Mouse (Mus musculus): ENCODE data around the gene Kpna4. TPM values are rescaled to one million over a fixed set of nuclear protein-coding genes. Genes with fewer than 3 reads are reported as not detected.
A peak's percentile ranks its signal among the peaks of the same experiment; 100 is the strongest.

Kpna4 gene
- polyA plus RNA-seq, 1 experiment from 2014 or later: 27.8 TPM

DNA sequence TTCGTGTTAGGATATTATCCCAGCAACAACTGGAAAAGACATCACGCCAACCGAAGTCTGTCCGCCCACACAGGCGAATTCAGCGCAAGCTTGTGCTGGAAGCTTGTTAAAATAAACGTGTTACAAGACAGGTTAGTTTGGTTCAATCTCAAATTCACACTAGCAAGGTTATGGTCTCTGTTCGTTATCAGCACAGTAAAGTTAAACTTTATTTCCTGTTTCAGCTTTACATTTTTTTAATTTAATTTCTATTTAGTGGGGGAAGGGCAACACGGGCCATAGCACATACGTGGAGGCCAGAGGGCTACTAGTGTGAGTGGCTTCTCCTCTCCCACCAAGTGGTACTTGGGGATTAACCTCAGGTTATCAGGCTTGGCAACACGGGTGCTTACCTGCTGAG lies 75.0 kb downstream of the Kpna4 start:
- Histone ChIP-seq H3K4me2 (replicated peaks; ENCODE audit: low read depth, low read length) (no peak overlapping the region), H3K4me1 (ENCODE audit: insufficient read depth, low read length) (no peaks in the 10 kb centered on the region), H3K27ac (ENCODE audit: low read length) (no peak overlapping the region), H3K9me3 (ENCODE audit: low read length) (no peaks in the 10 kb centered on the region), H3K27me3 (ENCODE audit: insufficient read depth, low read length) (no peaks in the 10 kb centered on the region), H3K4me3 (ENCODE audit: low read length) (no peak overlapping the region), H3K36me3 (ENCODE audit: insufficient read depth, low read length) (no peaks in the 10 kb centered on the region), H3K9ac (replicated peaks; ENCODE audit: low read length) (no peak overlapping the region)
- 87% methylated on average over 11 of the region's 11 CpGs for WGBS
- no peak for ATAC-seq (ENCODE audit: low FRiP score, low TSS enrichment)

DNA sequence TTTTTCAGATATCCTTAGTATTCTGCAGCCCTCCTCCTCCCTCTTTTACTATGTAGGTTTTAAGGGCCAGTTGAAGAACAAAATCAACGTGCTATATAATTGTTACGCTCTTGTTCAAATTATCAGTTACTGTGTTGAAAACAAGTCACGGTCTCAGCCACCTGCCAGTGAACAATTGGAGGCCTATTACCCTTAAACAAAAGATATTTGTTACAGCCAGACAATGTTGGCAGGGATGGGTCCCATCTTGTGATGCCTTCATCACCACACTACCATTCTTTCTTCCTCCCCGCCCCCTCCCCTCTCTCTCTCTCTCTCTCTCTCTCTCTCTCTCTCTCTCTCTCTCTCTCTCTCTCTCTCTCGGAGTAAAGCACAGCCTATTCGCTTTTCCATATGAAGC lies 77.9 kb downstream of the Kpna4 start:
- Histone ChIP-seq H3K9ac (replicated peaks; ENCODE audit: low read length) (no peak overlapping the region), H3K36me3 (ENCODE audit: insufficient read depth, low read length) (no peaks in the 10 kb centered on the region), H3K27ac (ENCODE audit: low read length) (no peak overlapping the region), H3K27me3 (ENCODE audit: insufficient read depth, low read length) (no peaks in the 10 kb centered on the region), H3K4me1 (ENCODE audit: insufficient read depth, low read length) (peaks cover 10% of the 10 kb centered on the region), H3K4me3 (ENCODE audit: low read length) (no peak overlapping the region), H3K9me3 (ENCODE audit: low read length) (no peaks in the 10 kb centered on the region), H3K4me2 (replicated peaks; ENCODE audit: low read depth, low read length) (no peak overlapping the region)
- 86% methylated on average over 6 of the region's 6 CpGs for WGBS
- ATAC-seq (ENCODE audit: low FRiP score, low TSS enrichment): no peak

DNA sequence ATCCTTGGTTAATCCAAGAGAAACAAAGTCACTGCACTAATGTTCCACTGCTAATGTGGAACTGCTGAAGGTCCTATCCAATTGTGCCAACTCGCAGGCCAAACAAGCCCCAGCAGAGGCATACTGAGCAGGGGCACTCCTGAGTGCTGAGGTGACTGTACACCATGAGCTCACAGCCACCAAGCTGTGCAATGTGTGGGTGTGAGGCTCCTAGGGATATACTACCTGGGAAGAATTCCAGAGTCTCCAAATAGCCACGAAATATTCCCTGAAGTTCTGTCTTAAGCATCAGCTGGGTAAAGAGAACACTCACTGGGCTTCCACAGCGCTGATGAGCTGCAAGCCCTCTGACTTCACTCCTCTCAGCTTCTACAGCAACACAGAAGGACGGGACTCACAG lies 79.2 kb downstream of the Kpna4 start:
- no peak overlapping the region for H3K9ac ChIP-seq (replicated peaks; ENCODE audit: low read length)
- H3K4me2 ChIP-seq (replicated peaks; ENCODE audit: low read depth, low read length): no peak overlapping the region
- H3K36me3 ChIP-seq (ENCODE audit: insufficient read depth, low read length): no peaks in the 10 kb centered on the region
- H3K27me3 ChIP-seq (ENCODE audit: insufficient read depth, low read length): no peaks in the 10 kb centered on the region
- WGBS: 79% methylated on average over 4 of the region's 4 CpGs
- H3K9me3 ChIP-seq (ENCODE audit: low read length): no peaks in the 10 kb centered on the region
- no peak overlapping the region for H3K4me3 ChIP-seq (ENCODE audit: low read length)
- H3K4me1 ChIP-seq (ENCODE audit: insufficient read depth, low read length): peaks cover 14% of the 10 kb centered on the region
- ATAC-seq (ENCODE audit: low FRiP score, low TSS enrichment): no peak
- H3K27ac ChIP-seq (ENCODE audit: low read length): no peak overlapping the region

DNA sequence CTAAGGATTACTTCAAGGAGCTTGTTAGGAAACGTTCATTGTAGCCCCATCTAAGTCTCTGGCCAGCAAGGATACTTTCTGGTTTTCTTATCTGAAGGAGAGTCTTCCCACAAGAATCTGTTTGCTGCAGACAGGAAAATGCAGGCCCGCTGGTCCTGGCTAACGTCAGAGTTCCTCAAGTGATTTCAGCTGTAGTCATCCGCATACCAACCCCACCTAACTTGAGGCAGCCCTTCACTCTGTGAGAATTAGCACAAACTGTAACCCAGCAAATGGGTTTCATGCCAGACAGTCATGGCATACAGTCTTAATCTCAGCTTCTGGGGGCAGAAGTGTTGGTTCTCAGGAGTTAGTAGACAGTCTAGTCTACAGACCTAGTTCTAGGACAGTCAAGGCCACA lies 80.4 kb downstream of the Kpna4 start:
- H3K4me2 ChIP-seq (replicated peaks; ENCODE audit: low read depth, low read length): no peak overlapping the region
- no peaks in the 10 kb centered on the region for H3K36me3 ChIP-seq (ENCODE audit: insufficient read depth, low read length)
- ATAC-seq (ENCODE audit: low FRiP score, low TSS enrichment): no peak
- H3K9me3 ChIP-seq (ENCODE audit: low read length): no peaks in the 10 kb centered on the region
- H3K27me3 ChIP-seq (ENCODE audit: insufficient read depth, low read length): no peaks in the 10 kb centered on the region
- H3K27ac ChIP-seq (ENCODE audit: low read length): no peak overlapping the region
- H3K4me1 ChIP-seq (ENCODE audit: insufficient read depth, low read length): peaks cover 19% of the 10 kb centered on the region
- no peak overlapping the region for H3K9ac ChIP-seq (replicated peaks; ENCODE audit: low read length)
- WGBS: 68% methylated on average over 4 of the region's 4 CpGs
- H3K4me3 ChIP-seq (ENCODE audit: low read length): no peak overlapping the region

DNA sequence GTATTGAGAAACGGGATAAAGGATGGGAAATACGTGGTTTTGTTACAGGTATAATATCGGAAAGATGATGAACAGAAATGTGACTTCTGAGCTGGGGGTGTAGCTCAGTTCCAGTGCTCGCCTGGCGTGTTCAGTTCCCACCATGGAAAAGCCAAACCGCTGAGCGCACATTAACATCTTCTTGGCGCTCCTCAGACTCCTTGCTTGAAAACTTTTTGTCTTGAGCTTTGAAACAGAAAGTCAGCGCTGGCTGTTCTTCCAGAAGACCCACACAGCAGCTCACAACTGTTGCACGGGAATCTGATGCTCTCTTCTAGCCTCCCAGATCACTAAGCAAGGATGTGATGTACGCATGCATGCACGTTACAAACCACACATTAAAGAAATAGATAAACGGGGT lies 81.2 kb downstream of the Kpna4 start:
- ATAC-seq (ENCODE audit: low FRiP score, low TSS enrichment): no peak
- Histone ChIP-seq H3K36me3 (ENCODE audit: insufficient read depth, low read length) (no peaks in the 10 kb centered on the region), H3K27ac (ENCODE audit: low read length) (peak overlapping the region; percentile 99; the same call in 1 of the 2 replicates), H3K9ac (replicated peaks; ENCODE audit: low read length) (peak overlapping the region; percentile 98), H3K4me1 (ENCODE audit: insufficient read depth, low read length) (peaks cover 26% of the 10 kb centered on the region), H3K4me3 (ENCODE audit: low read length) (peak overlapping the region; percentile 77), H3K4me2 (replicated peaks; ENCODE audit: low read depth, low read length) (peak overlapping the region; percentile 72), H3K9me3 (ENCODE audit: low read length) (no peaks in the 10 kb centered on the region), H3K27me3 (ENCODE audit: insufficient read depth, low read length) (no peaks in the 10 kb centered on the region)
- whole genome bisulfite sequencing: 21% methylated on average over 13 of the region's 13 CpGs

DNA sequence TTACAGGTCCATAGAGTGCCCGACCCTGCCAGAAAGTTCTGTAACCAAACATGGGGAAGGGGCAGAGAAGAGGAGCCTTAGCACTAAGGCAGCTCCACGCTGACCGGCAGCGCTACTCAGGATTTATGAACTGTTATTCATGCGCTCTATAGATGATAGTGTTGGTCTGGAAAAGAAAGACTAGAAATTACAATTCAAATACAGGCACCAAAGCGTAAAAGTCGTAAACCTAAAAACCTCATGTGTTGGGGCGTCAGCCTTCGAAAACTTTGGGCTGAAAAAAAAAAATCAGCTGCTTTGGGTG lies 81.6 kb downstream of the Kpna4 start:
- Histone ChIP-seq H3K36me3 (ENCODE audit: insufficient read depth, low read length) (peaks cover 3% of the 10 kb centered on the region; the same call in 1 of the 2 replicates), H3K27ac (ENCODE audit: low read length) (peak overlapping the region; percentile 99), H3K4me3 (ENCODE audit: low read length) (peak overlapping the region; percentile 77), H3K9me3 (ENCODE audit: low read length) (no peaks in the 10 kb centered on the region), H3K27me3 (ENCODE audit: insufficient read depth, low read length) (no peaks in the 10 kb centered on the region), H3K9ac (replicated peaks; ENCODE audit: low read length) (peak overlapping the region; percentile 98), H3K4me1 (ENCODE audit: insufficient read depth, low read length) (peaks cover 29% of the 10 kb centered on the region), H3K4me2 (replicated peaks; ENCODE audit: low read depth, low read length) (peak overlapping the region; percentile 72)
- ATAC-seq (ENCODE audit: low FRiP score, low TSS enrichment): peak; percentile 12; the same call in 1 of the 2 replicates
- WGBS: 4% methylated on average over 9 of the region's 9 CpGs

DNA sequence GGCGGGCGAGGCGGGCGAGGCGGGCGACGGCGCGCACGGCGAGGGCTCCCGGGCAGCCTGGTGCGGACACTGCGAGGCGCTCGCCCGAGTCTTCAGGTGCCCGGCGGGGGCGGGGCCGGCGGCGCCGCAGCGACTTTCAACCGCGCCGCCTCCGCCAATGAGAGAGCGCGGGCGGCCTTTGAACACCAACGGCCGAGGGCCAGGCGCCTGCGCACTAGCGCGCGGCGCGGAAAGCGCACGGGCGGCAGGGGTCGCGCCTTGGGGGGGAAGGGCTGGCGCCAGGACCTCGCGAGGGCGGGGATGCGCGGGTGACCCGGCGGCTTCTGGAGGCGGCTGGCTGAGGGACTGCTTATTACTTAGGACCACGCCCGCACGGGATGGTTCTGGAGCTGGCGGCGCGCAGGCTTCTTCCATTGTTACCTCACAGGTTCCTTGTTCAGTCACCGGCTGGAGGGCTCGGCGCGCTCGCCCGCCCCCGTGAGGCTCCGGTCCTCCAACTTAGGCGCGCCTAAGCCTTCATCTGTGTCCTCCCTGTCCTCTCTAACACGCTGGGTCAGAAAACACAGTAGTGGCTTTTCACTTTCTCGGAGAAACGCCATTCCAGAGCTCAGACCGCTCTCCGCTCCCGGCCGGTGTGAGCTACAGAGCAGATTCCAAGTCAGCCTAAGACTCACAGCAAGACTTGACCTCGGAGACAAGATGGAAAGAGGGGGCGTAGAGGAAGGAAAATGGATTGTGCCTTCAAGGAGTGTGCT lies 82.1 kb downstream of the Kpna4 start, which contains the start of gene Trim59:
Gene Trim59 (minus strand): TSS at position 111 of the 755 bp plus-strand sequence.
- Histone ChIP-seq H3K4me2 (replicated peaks; ENCODE audit: low read depth, low read length) (peak within 1 kb of the TSS; percentile 72), H3K9ac (replicated peaks; ENCODE audit: low read length) (peak within 1 kb of the TSS; percentile 98), H3K4me3 (ENCODE audit: low read length) (peak within 1 kb of the TSS; percentile 77), H3K4me1 (ENCODE audit: insufficient read depth, low read length) (peaks cover 29% of the 10 kb centered on the region), H3K27ac (ENCODE audit: low read length) (peak within 1 kb of the TSS; percentile 99), H3K9me3 (ENCODE audit: low read length) (0 out of 2 replicates have a peak, but pooled peaks cover 3% of the 10 kb centered on the region), H3K27me3 (ENCODE audit: insufficient read depth, low read length) (no peaks in the 10 kb centered on the region), H3K36me3 (ENCODE audit: insufficient read depth, low read length) (peaks cover 7% of the 10 kb centered on the region; the same call in 1 of the 2 replicates)
- peak; percentile 97 for ATAC-seq (ENCODE audit: low FRiP score, low TSS enrichment)
- WGBS: under 1% methylated on average over 55 of the region's 80 CpGs

DNA sequence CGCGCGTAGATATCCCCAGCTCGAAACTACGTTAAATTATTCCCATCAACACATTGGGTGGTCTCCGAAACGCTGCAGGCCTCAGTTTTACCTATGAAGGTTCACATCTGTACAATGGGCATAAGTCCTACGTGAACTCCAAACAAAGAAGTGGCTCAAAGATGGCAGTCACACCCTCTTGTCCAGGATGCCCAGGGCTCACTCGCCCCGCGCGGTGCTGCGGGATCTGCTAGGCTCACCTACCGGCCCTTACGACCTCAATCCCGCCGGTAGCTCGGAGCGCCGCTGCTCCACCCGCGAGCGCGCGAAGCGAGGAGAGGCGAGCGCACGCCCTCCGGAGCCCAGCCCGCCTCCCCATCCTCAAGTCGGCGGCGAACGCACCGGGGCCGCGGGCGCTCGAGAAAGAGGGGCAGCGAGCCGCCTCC lies 82.7 kb downstream of the Kpna4 start:
- Histone ChIP-seq H3K27ac (ENCODE audit: low read length) (peak overlapping the region; percentile 95), H3K4me3 (ENCODE audit: low read length) (peak overlapping the region; percentile 77), H3K9me3 (ENCODE audit: low read length) (0 out of 2 replicates have a peak, but pooled peaks cover 3% of the 10 kb centered on the region), H3K4me2 (replicated peaks; ENCODE audit: low read depth, low read length) (peak overlapping the region; percentile 61), H3K27me3 (ENCODE audit: insufficient read depth, low read length) (no peaks in the 10 kb centered on the region), H3K9ac (replicated peaks; ENCODE audit: low read length) (peak overlapping the region; percentile 98), H3K4me1 (ENCODE audit: insufficient read depth, low read length) (peaks cover 30% of the 10 kb centered on the region), H3K36me3 (ENCODE audit: insufficient read depth, low read length) (peaks cover 10% of the 10 kb centered on the region)
- WGBS: under 1% methylated on average over 35 of the region's 42 CpGs
- ATAC-seq (ENCODE audit: low FRiP score, low TSS enrichment): peak; percentile 63

DNA sequence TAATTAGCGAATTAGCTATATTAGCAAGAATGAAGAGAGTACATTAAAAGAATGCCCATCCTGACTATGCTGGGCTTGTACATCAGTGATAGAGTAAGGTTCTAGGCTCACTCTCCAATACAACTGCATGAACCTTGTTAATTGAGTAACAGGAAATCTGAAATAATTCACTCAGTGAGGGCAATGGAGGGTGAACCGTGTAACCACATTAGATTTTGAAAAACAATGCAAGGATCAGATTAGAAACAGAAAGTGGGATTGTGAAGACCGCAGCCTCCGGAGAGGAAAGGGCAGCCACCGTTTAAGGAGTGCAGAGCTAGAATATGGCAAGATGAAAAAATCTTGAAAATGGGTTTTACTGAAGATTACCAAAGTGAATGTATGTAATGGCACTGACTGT lies 85.6 kb downstream of the Kpna4 start:
- peak overlapping the region; percentile 34 for H3K4me3 ChIP-seq (ENCODE audit: low read length)
- no peaks in the 10 kb centered on the region for H3K27me3 ChIP-seq (ENCODE audit: insufficient read depth, low read length)
- 0 out of 2 replicates have a peak, but pooled peaks cover 3% of the 10 kb centered on the region for H3K9me3 ChIP-seq (ENCODE audit: low read length)
- H3K27ac ChIP-seq (ENCODE audit: low read length): no peak overlapping the region
- 53% methylated on average over 5 of the region's 5 CpGs for WGBS
- peaks cover 31% of the 10 kb centered on the region for H3K4me1 ChIP-seq (ENCODE audit: insufficient read depth, low read length)
- H3K4me2 ChIP-seq (replicated peaks; ENCODE audit: low read depth, low read length): peak overlapping the region; percentile 49
- H3K9ac ChIP-seq (replicated peaks; ENCODE audit: low read length): 0 out of 2 replicates have a peak overlapping the region, but pooled peaks have one; percentile 46
- ATAC-seq (ENCODE audit: low FRiP score, low TSS enrichment): no peak
- H3K36me3 ChIP-seq (ENCODE audit: insufficient read depth, low read length): peaks cover 17% of the 10 kb centered on the region

DNA sequence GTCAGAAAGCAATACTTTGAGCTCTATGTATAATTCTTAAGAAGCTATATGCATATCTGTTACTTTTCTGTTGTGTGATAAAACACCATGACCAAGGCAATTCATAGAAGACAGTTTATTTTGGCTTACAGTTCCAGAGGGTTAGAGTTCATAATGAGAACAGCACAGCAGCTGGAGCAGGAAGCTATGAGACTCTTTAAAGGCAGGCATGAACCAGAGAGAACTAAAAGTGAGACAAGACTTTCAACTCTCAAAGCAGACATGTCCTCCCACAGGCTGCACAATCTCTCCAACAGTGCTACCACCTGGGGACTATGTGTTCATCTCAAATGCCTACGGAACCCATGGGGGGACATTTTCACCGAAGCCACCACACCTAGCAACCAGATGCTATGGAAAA lies 86.8 kb downstream of the Kpna4 start:
- H3K27me3 ChIP-seq (ENCODE audit: insufficient read depth, low read length): no peaks in the 10 kb centered on the region
- no peak overlapping the region for H3K9ac ChIP-seq (replicated peaks; ENCODE audit: low read length)
- 0 out of 2 replicates have a peak, but pooled peaks cover 3% of the 10 kb centered on the region for H3K9me3 ChIP-seq (ENCODE audit: low read length)
- H3K4me1 ChIP-seq (ENCODE audit: insufficient read depth, low read length): peaks cover 21% of the 10 kb centered on the region
- WGBS: 96% methylated on average over 2 of the region's 2 CpGs
- no peak overlapping the region for H3K27ac ChIP-seq (ENCODE audit: low read length)
- peak overlapping the region; percentile 26; the same call in 1 of the 2 replicates for H3K4me2 ChIP-seq (replicated peaks; ENCODE audit: low read depth, low read length)
- ATAC-seq (ENCODE audit: low FRiP score, low TSS enrichment): no peak
- H3K36me3 ChIP-seq (ENCODE audit: insufficient read depth, low read length): peaks cover 21% of the 10 kb centered on the region
- H3K4me3 ChIP-seq (ENCODE audit: low read length): peak overlapping the region; percentile 20; the same call in 1 of the 2 replicates

Measured in kidney, embryonic 16.5 days (tissue).